Mouse (Mus musculus) small intestine, adult 2 months (tissue): ENCODE measurements around the gene Piwil1.

Experiments
- CTCF ChIP-seq: fragments of 200-500 bp; IDR thresholded peaks from 2 replicates; pipeline ENCODE4 v1.5.1; 2012; ENCODE audit warnings: low read depth, mild to moderate bottlenecking, control low read depth, inconsistent platforms, low read length, moderate library complexity, mixed read lengths; ENCODE audit not compliant: insufficient replicate concordance, insufficient read length; ENCODE audit errors: extremely low read depth
- POLR2A ChIP-seq: fragments of 200-500 bp; IDR thresholded peaks from 2 replicates; pipeline ENCODE4 v1.6.1; 2012; ENCODE audit warnings: low read depth, mild to moderate bottlenecking, control low read depth, inconsistent platforms, low read length, moderate library complexity

GRCm38 (mm10) chr5:128694107-128694506 lies 8.2 kb upstream of the Piwil1 start:
- TF ChIP-seq POLR2A, result no peak
- no peak for TF ChIP-seq CTCF
